Mouse (Mus musculus): ENCODE measurements around the gene Prkag2. TPM values are rescaled to one million over a fixed set of nuclear protein-coding genes. Genes with fewer than 3 reads are reported as not detected.

Prkag2 gene
- polyA plus RNA-seq, 1 experiment from 2014 or later: 125 TPM

- no peak overlapping the region for H3K9ac ChIP-seq (ENCODE audit: low read length)
- 57% methylated on average over 3 of the region's 3 CpGs for WGBS
- no peak for ATAC-seq (replicated peaks; ENCODE audit: extremely low read depth, insufficient read depth, low FRiP score)
Measured at GRCm38 (mm10) chr5:25008966-25009365, 91.5 kb downstream of the Prkag2 start.

GRCm38 (mm10) chr5:25006848-25007247, 93.6 kb downstream of the Prkag2 start:
- WGBS: 17% methylated on average over 8 of the region's 8 CpGs
- H3K9ac ChIP-seq (ENCODE audit: low read length): peak overlapping the region; percentile 35; the same call in 1 of the 2 replicates
- no peak overlapping the region for H3K4me3 ChIP-seq (ENCODE audit: low read length)
- peaks cover 55% of the 10 kb centered on the region for H3K4me1 ChIP-seq (ENCODE audit: control insufficient read depth, insufficient read depth, low read length)
- ATAC-seq (replicated peaks; ENCODE audit: extremely low read depth, insufficient read depth, low FRiP score): peak; percentile 74
- no peaks in the 10 kb centered on the region for H3K9me3 ChIP-seq (replicated peaks; ENCODE audit: control insufficient read depth, low read length)
- H3K4me2 ChIP-seq (ENCODE audit: low read depth, low read length): no peak overlapping the region
- H3K27me3 ChIP-seq (ENCODE audit: control insufficient read depth, insufficient read depth, low read length): no peaks in the 10 kb centered on the region
- H3K27ac ChIP-seq (ENCODE audit: low read length): peak overlapping the region; percentile 84
- no peaks in the 10 kb centered on the region for H3K36me3 ChIP-seq (ENCODE audit: control insufficient read depth, insufficient read depth)

More at GRCm38 (mm10) chr5:25008966-25009365, 91.5 kb downstream of the Prkag2 start:
- Histone ChIP-seq H3K4me3 (ENCODE audit: low read length) (no peak overlapping the region), H3K36me3 (ENCODE audit: control insufficient read depth, insufficient read depth) (no peaks in the 10 kb centered on the region), H3K9me3 (replicated peaks; ENCODE audit: control insufficient read depth, low read length) (no peaks in the 10 kb centered on the region), H3K4me2 (ENCODE audit: low read depth, low read length) (no peak overlapping the region), H3K27me3 (ENCODE audit: control insufficient read depth, insufficient read depth, low read length) (no peaks in the 10 kb centered on the region), H3K27ac (ENCODE audit: low read length) (no peak overlapping the region), H3K4me1 (ENCODE audit: control insufficient read depth, insufficient read depth, low read length) (peaks cover 46% of the 10 kb centered on the region)

GRCm38 (mm10) chr5:25005532-25006129, 94.8 kb downstream of the Prkag2 start:
- H3K27ac ChIP-seq (ENCODE audit: low read length): peak overlapping the region; percentile 88
- H3K9me3 ChIP-seq (replicated peaks; ENCODE audit: control insufficient read depth, low read length): no peaks in the 10 kb centered on the region
- H3K27me3 ChIP-seq (ENCODE audit: control insufficient read depth, insufficient read depth, low read length): no peaks in the 10 kb centered on the region
- no peak overlapping the region for H3K4me3 ChIP-seq (ENCODE audit: low read length)
- no peaks in the 10 kb centered on the region for H3K36me3 ChIP-seq (ENCODE audit: control insufficient read depth, insufficient read depth)
- 17% methylated on average over 6 of the region's 6 CpGs for WGBS
- peak overlapping the region; percentile 47 for H3K9ac ChIP-seq (ENCODE audit: low read length)
- no peak overlapping the region for H3K4me2 ChIP-seq (ENCODE audit: low read depth, low read length)
- peak; percentile 61 for ATAC-seq (replicated peaks; ENCODE audit: extremely low read depth, insufficient read depth, low FRiP score)
- H3K4me1 ChIP-seq (ENCODE audit: control insufficient read depth, insufficient read depth, low read length): peaks cover 63% of the 10 kb centered on the region

- Histone ChIP-seq H3K27me3 (ENCODE audit: control insufficient read depth, insufficient read depth, low read length) (no peaks in the 10 kb centered on the region), H3K4me2 (ENCODE audit: low read depth, low read length) (no peak overlapping the region), H3K9ac (ENCODE audit: low read length) (peak overlapping the region; percentile 36), H3K9me3 (replicated peaks; ENCODE audit: control insufficient read depth, low read length) (no peaks in the 10 kb centered on the region), H3K36me3 (ENCODE audit: control insufficient read depth, insufficient read depth) (no peaks in the 10 kb centered on the region), H3K27ac (ENCODE audit: low read length) (peak overlapping the region; percentile 48), H3K4me3 (ENCODE audit: low read length) (no peak overlapping the region), H3K4me1 (ENCODE audit: control insufficient read depth, insufficient read depth, low read length) (peaks cover 61% of the 10 kb centered on the region)
- 47% methylated on average over 8 of the region's 8 CpGs for WGBS
- 0 out of 2 replicates have a peak, but pooled peaks have one; percentile 20 for ATAC-seq (replicated peaks; ENCODE audit: extremely low read depth, insufficient read depth, low FRiP score)
Measured at GRCm38 (mm10) chr5:25001391-25001794, 99.0 kb downstream of the Prkag2 start.

GRCm38 (mm10) chr5:24999351-24999750, 101.1 kb downstream of the Prkag2 start:
- Histone ChIP-seq H3K27ac (ENCODE audit: low read length) (0 out of 2 replicates have a peak overlapping the region, but pooled peaks have one; percentile 12), H3K4me3 (ENCODE audit: low read length) (no peak overlapping the region), H3K36me3 (ENCODE audit: control insufficient read depth, insufficient read depth) (no peaks in the 10 kb centered on the region), H3K9ac (ENCODE audit: low read length) (no peak overlapping the region), H3K27me3 (ENCODE audit: control insufficient read depth, insufficient read depth, low read length) (no peaks in the 10 kb centered on the region), H3K9me3 (replicated peaks; ENCODE audit: control insufficient read depth, low read length) (no peaks in the 10 kb centered on the region), H3K4me1 (ENCODE audit: control insufficient read depth, insufficient read depth, low read length) (peaks cover 53% of the 10 kb centered on the region), H3K4me2 (ENCODE audit: low read depth, low read length) (no peak overlapping the region)
- WGBS: 77% methylated on average over 4 of the region's 4 CpGs
- no peak for ATAC-seq (replicated peaks; ENCODE audit: extremely low read depth, insufficient read depth, low FRiP score)

- peaks cover 51% of the 10 kb centered on the region for H3K4me1 ChIP-seq (ENCODE audit: control insufficient read depth, insufficient read depth, low read length)
- H3K4me2 ChIP-seq (ENCODE audit: low read depth, low read length): peak overlapping the region; percentile 76
- no peaks in the 10 kb centered on the region for H3K27me3 ChIP-seq (ENCODE audit: control insufficient read depth, insufficient read depth, low read length)
- peak; percentile 87 for ATAC-seq (replicated peaks; ENCODE audit: extremely low read depth, insufficient read depth, low FRiP score)
- H3K9me3 ChIP-seq (replicated peaks; ENCODE audit: control insufficient read depth, low read length): no peaks in the 10 kb centered on the region
- no peaks in the 10 kb centered on the region for H3K36me3 ChIP-seq (ENCODE audit: control insufficient read depth, insufficient read depth)
- WGBS: 6% methylated on average over 13 of the region's 13 CpGs
- H3K4me3 ChIP-seq (ENCODE audit: low read length): peak overlapping the region; percentile 67
- H3K9ac ChIP-seq (ENCODE audit: low read length): peak overlapping the region; percentile 86
- peak overlapping the region; percentile 99 for H3K27ac ChIP-seq (ENCODE audit: low read length)
Measured at GRCm38 (mm10) chr5:24995576-24996100, 104.8 kb downstream of the Prkag2 start.

- no peak for ATAC-seq (replicated peaks; ENCODE audit: extremely low read depth, insufficient read depth, low FRiP score)
- H3K9me3 ChIP-seq (replicated peaks; ENCODE audit: control insufficient read depth, low read length): no peaks in the 10 kb centered on the region
- H3K27me3 ChIP-seq (ENCODE audit: control insufficient read depth, insufficient read depth, low read length): no peaks in the 10 kb centered on the region
- no peaks in the 10 kb centered on the region for H3K36me3 ChIP-seq (ENCODE audit: control insufficient read depth, insufficient read depth)
- peak overlapping the region; percentile 23; the same call in 1 of the 2 replicates for H3K27ac ChIP-seq (ENCODE audit: low read length)
- H3K9ac ChIP-seq (ENCODE audit: low read length): peak overlapping the region; percentile 86
- H3K4me3 ChIP-seq (ENCODE audit: low read length): peak overlapping the region; percentile 67; the same call in 1 of the 2 replicates
- H3K4me2 ChIP-seq (ENCODE audit: low read depth, low read length): peak overlapping the region; percentile 76
- H3K4me1 ChIP-seq (ENCODE audit: control insufficient read depth, insufficient read depth, low read length): peaks cover 58% of the 10 kb centered on the region
- 54% methylated on average over 3 of the region's 3 CpGs for WGBS
Measured at GRCm38 (mm10) chr5:24993190-24993589, 107.3 kb downstream of the Prkag2 start.

GRCm38 (mm10) chr5:24991575-24991974, 108.9 kb downstream of the Prkag2 start:
- WGBS: 70% methylated on average over 1 of the region's 1 CpGs
- H3K4me1 ChIP-seq (ENCODE audit: control insufficient read depth, insufficient read depth, low read length): peaks cover 50% of the 10 kb centered on the region

GRCm38 (mm10) chr5:24990460-24990859, 110.0 kb downstream of the Prkag2 start:
- Histone ChIP-seq H3K36me3 (ENCODE audit: control insufficient read depth, insufficient read depth) (no peaks in the 10 kb centered on the region), H3K4me1 (ENCODE audit: control insufficient read depth, insufficient read depth, low read length) (peaks cover 47% of the 10 kb centered on the region), H3K9me3 (replicated peaks; ENCODE audit: control insufficient read depth, low read length) (no peaks in the 10 kb centered on the region), H3K4me3 (ENCODE audit: low read length) (no peak overlapping the region), H3K9ac (ENCODE audit: low read length) (no peak overlapping the region), H3K4me2 (ENCODE audit: low read depth, low read length) (no peak overlapping the region), H3K27ac (ENCODE audit: low read length) (peak overlapping the region; percentile 56; the same call in 1 of the 2 replicates), H3K27me3 (ENCODE audit: control insufficient read depth, insufficient read depth, low read length) (no peaks in the 10 kb centered on the region)
- ATAC-seq (replicated peaks; ENCODE audit: extremely low read depth, insufficient read depth, low FRiP score): no peak
- 65% methylated on average over 5 of the region's 5 CpGs for WGBS

More at GRCm38 (mm10) chr5:24991575-24991974, 108.9 kb downstream of the Prkag2 start:
- Histone ChIP-seq H3K9me3 (replicated peaks; ENCODE audit: control insufficient read depth, low read length) (no peaks in the 10 kb centered on the region), H3K27me3 (ENCODE audit: control insufficient read depth, insufficient read depth, low read length) (no peaks in the 10 kb centered on the region), H3K9ac (ENCODE audit: low read length) (peak overlapping the region; percentile 18), H3K27ac (ENCODE audit: low read length) (no peak overlapping the region), H3K4me2 (ENCODE audit: low read depth, low read length) (no peak overlapping the region), H3K36me3 (ENCODE audit: control insufficient read depth, insufficient read depth) (no peaks in the 10 kb centered on the region), H3K4me3 (ENCODE audit: low read length) (no peak overlapping the region)
- no peak for ATAC-seq (replicated peaks; ENCODE audit: extremely low read depth, insufficient read depth, low FRiP score)
